ENCODE assay signal across 8 mouse cellular contexts in genomic region chr15:82347303-82347676, GRCm38 (mm10). TPM values are rescaled to one million over a fixed set of nuclear protein-coding genes. Genes with fewer than 3 reads are reported as not detected.
DNase-seq lines count a peak whose midpoint lies in the region; ATAC-seq and TF ChIP-seq lines count a peak whose summit lies in the region.

No protein-coding gene starts in this region.

- no peak for DNase-seq in kidney, postnatal 0 days (ENCODE audit: low spot score)
- DNase-seq in kidney, adult 9 months: no peak
- no peak for DNase-seq in embryonic facial prominence, embryonic 11.5 days (ENCODE audit: low spot score)
- DNase-seq in intestine, embryonic 14.5 days (ENCODE audit: low spot score): no peak
- DNase-seq in embryo, embryonic 9.5 days (ENCODE audit: extremely low spot score): no peak
- DNase-seq in layer of hippocampus, postnatal 36 days: no peak
- no peak for DNase-seq in cerebellum, adult 11-12 months

- H3K4me3 ChIP-seq in kidney, postnatal 0 days (replicated peaks; ENCODE audit: low read depth, low read length): peak overlapping the region; percentile 56
- H3K4me3 ChIP-seq in embryonic facial prominence, embryonic 11.5 days (ENCODE audit: low read depth, low read length): peak overlapping the region; percentile 62; the same call in 1 of the 2 replicates
- peak overlapping the region; percentile 61 for H3K4me3 ChIP-seq in intestine, embryonic 14.5 days (ENCODE audit: low read depth, low read length)
- peak overlapping the region; percentile 65; the same call in 1 of the 2 replicates for H3K4me3 ChIP-seq in neural tube, embryonic 12.5 days

- peak overlapping the region; percentile 76; the same call in 1 of the 2 replicates for H3K9ac ChIP-seq in kidney, postnatal 0 days (ENCODE audit: low read depth, low read length)
- no peak overlapping the region; the same call in 1 of the 2 replicates for H3K9ac ChIP-seq in embryonic facial prominence, embryonic 11.5 days (replicated peaks; ENCODE audit: low read length)
- H3K9ac ChIP-seq in intestine, embryonic 14.5 days (ENCODE audit: low read length): no peak overlapping the region
- H3K9ac ChIP-seq in neural tube, embryonic 12.5 days: peak overlapping the region; percentile 71; the same call in 1 of the 2 replicates

- no peak for ATAC-seq in kidney, postnatal 0 days (replicated peaks; ENCODE audit: low FRiP score, low read depth)
- no peak for ATAC-seq in embryonic facial prominence, embryonic 11.5 days (replicated peaks; ENCODE audit: insufficient number of reproducible peaks, low FRiP score, low TSS enrichment, low read depth)
- no peak for ATAC-seq in intestine, embryonic 14.5 days (replicated peaks; ENCODE audit: low FRiP score, low TSS enrichment, low read depth)
- no peak for ATAC-seq in neural tube, embryonic 12.5 days (ENCODE audit: low FRiP score, low read depth)

- peaks cover 23% of the 10 kb centered on the region for H3K4me1 ChIP-seq in kidney, postnatal 0 days (replicated peaks; ENCODE audit: insufficient read depth, low read length)
- H3K4me1 ChIP-seq in embryonic facial prominence, embryonic 11.5 days (ENCODE audit: control insufficient read depth, insufficient read depth, low read length): peaks cover 5% of the 10 kb centered on the region
- H3K4me1 ChIP-seq in intestine, embryonic 14.5 days (replicated peaks; ENCODE audit: control insufficient read depth, insufficient read depth, low read length): peaks cover 18% of the 10 kb centered on the region
- peaks cover 16% of the 10 kb centered on the region; the same call in 1 of the 2 replicates for H3K4me1 ChIP-seq in neural tube, embryonic 12.5 days

- H3K36me3 ChIP-seq in kidney, postnatal 0 days (ENCODE audit: insufficient read depth, low read length): peaks cover 34% of the 10 kb centered on the region
- peaks cover 5% of the 10 kb centered on the region for H3K36me3 ChIP-seq in embryonic facial prominence, embryonic 11.5 days (replicated peaks; ENCODE audit: control insufficient read depth, insufficient read depth, low read depth, low read length)
- H3K36me3 ChIP-seq in intestine, embryonic 14.5 days (ENCODE audit: control insufficient read depth, insufficient read depth, low read length): peaks cover 40% of the 10 kb centered on the region
- peaks cover 32% of the 10 kb centered on the region for H3K36me3 ChIP-seq in neural tube, embryonic 12.5 days

- peak overlapping the region; percentile 92 for H3K27ac ChIP-seq in kidney, postnatal 0 days
- no peak overlapping the region for H3K27ac ChIP-seq in embryonic facial prominence, embryonic 11.5 days (replicated peaks; ENCODE audit: low read depth, low read length)
- H3K27ac ChIP-seq in intestine, embryonic 14.5 days (ENCODE audit: low read depth): peak overlapping the region; percentile 67; the same call in 1 of the 2 replicates
- no peak overlapping the region for H3K27ac ChIP-seq in neural tube, embryonic 12.5 days

- no peaks in the 10 kb centered on the region for H3K27me3 ChIP-seq in kidney, postnatal 0 days (ENCODE audit: insufficient read depth, low read length)
- H3K27me3 ChIP-seq in embryonic facial prominence, embryonic 11.5 days (ENCODE audit: control insufficient read depth, insufficient read depth, low read length): no peaks in the 10 kb centered on the region
- H3K27me3 ChIP-seq in intestine, embryonic 14.5 days (replicated peaks; ENCODE audit: control insufficient read depth, insufficient read depth, low read length): no peaks in the 10 kb centered on the region
- H3K27me3 ChIP-seq in neural tube, embryonic 12.5 days (replicated peaks): no peaks in the 10 kb centered on the region

- H3K9me3 ChIP-seq in kidney, postnatal 0 days (replicated peaks; ENCODE audit: low read length): no peaks in the 10 kb centered on the region
- no peaks in the 10 kb centered on the region for H3K9me3 ChIP-seq in embryonic facial prominence, embryonic 11.5 days (replicated peaks; ENCODE audit: control insufficient read depth, low read length)
- H3K9me3 ChIP-seq in intestine, embryonic 14.5 days (ENCODE audit: control insufficient read depth, low read length): no peaks in the 10 kb centered on the region
- no peaks in the 10 kb centered on the region for H3K9me3 ChIP-seq in neural tube, embryonic 12.5 days

- no peak for TF ChIP-seq CTCF in kidney, postnatal 0 days (IDR thresholded peaks at IDR 0.05; ENCODE audit: low read depth)

- H3K4me2 ChIP-seq in kidney, postnatal 0 days (ENCODE audit: low read length): peak overlapping the region; percentile 68
- H3K4me2 ChIP-seq in embryonic facial prominence, embryonic 11.5 days (ENCODE audit: low read depth, low read length): peak overlapping the region; percentile 73
- H3K4me2 ChIP-seq in intestine, embryonic 14.5 days (ENCODE audit: low read length): peak overlapping the region; percentile 55
- H3K4me2 ChIP-seq in neural tube, embryonic 12.5 days (replicated peaks): peak overlapping the region; percentile 81

- 72% methylated on average over 4 of the region's 4 CpGs for WGBS in kidney, postnatal 0 days
- WGBS in embryonic facial prominence, embryonic 11.5 days: 88% methylated on average over 4 of the region's 4 CpGs
- WGBS in intestine, embryonic 14.5 days: 77% methylated on average over 4 of the region's 4 CpGs
- WGBS in neural tube, embryonic 12.5 days: 91% methylated on average over 4 of the region's 4 CpGs

RNA-seq across cellular contexts. Expression of gene Ndufa6, which starts 6.8 kb away (rescaled TPM):
- polyA plus RNA-seq in kidney, postnatal 0 days (2015; fragmentation: Nextera tagmentation; extraction: Ambion mirVana): 793 and 923 TPM in 2 replicates
- 271 and 281 TPM in 2 replicates for polyA plus RNA-seq in embryonic facial prominence, embryonic 11.5 days (2014; fragmentation: Nextera tagmentation; extraction: Ambion mirVana)
- 426 and 466 TPM in 2 replicates for polyA plus RNA-seq in intestine, embryonic 14.5 days (2014; fragmentation: Nextera tagmentation; extraction: Ambion mirVana)
- 302 and 313 TPM in 2 replicates for polyA plus RNA-seq in neural tube, embryonic 12.5 days (2016; fragmentation: Nextera tagmentation; extraction: Ambion mirVana)
- 100 to 1,000 TPM; 203 to 209 TPM for total RNA-seq in layer of hippocampus, postnatal 36 days (2021)

RNA-seq across cellular contexts. Expression of gene Smdt1, which starts 8.5 kb away (rescaled TPM):
- polyA plus RNA-seq in kidney, postnatal 0 days (2015; fragmentation: Nextera tagmentation; extraction: Ambion mirVana): 375 and 378 TPM in 2 replicates
- polyA plus RNA-seq in embryonic facial prominence, embryonic 11.5 days (2014; fragmentation: Nextera tagmentation; extraction: Ambion mirVana): 214 and 227 TPM in 2 replicates
- polyA plus RNA-seq in intestine, embryonic 14.5 days (2014; fragmentation: Nextera tagmentation; extraction: Ambion mirVana): 260 and 272 TPM in 2 replicates
- 285 and 313 TPM in 2 replicates for polyA plus RNA-seq in neural tube, embryonic 12.5 days (2016; fragmentation: Nextera tagmentation; extraction: Ambion mirVana)
- 100 to 1,000 TPM; 138 to 139 TPM for total RNA-seq in layer of hippocampus, postnatal 36 days (2021)

RNA-seq across cellular contexts. Expression of gene Pheta2, which starts 8.5 kb away (rescaled TPM):
- 7.4 and 8.4 TPM in 2 replicates for polyA plus RNA-seq in kidney, postnatal 0 days (2015; fragmentation: Nextera tagmentation; extraction: Ambion mirVana)
- polyA plus RNA-seq in embryonic facial prominence, embryonic 11.5 days (2014; fragmentation: Nextera tagmentation; extraction: Ambion mirVana): 3.6 and 3.7 TPM in 2 replicates
- polyA plus RNA-seq in intestine, embryonic 14.5 days (2014; fragmentation: Nextera tagmentation; extraction: Ambion mirVana): 9.9 and 13.2 TPM in 2 replicates
- 3.6 and 4.0 TPM in 2 replicates for polyA plus RNA-seq in neural tube, embryonic 12.5 days (2016; fragmentation: Nextera tagmentation; extraction: Ambion mirVana)
- under 1 TPM; 0.27 to 0.40 TPM for total RNA-seq in layer of hippocampus, postnatal 36 days (2021)

RNA-seq across cellular contexts. Expression of gene Naga, which starts 8.6 kb away (rescaled TPM):
- polyA plus RNA-seq in kidney, postnatal 0 days (2015; fragmentation: Nextera tagmentation; extraction: Ambion mirVana): 95.0 and 101 TPM in 2 replicates
- polyA plus RNA-seq in embryonic facial prominence, embryonic 11.5 days (2014; fragmentation: Nextera tagmentation; extraction: Ambion mirVana): 26.9 and 30.6 TPM in 2 replicates
- polyA plus RNA-seq in intestine, embryonic 14.5 days (2014; fragmentation: Nextera tagmentation; extraction: Ambion mirVana): 59.7 and 61.2 TPM in 2 replicates
- polyA plus RNA-seq in neural tube, embryonic 12.5 days (2016; fragmentation: Nextera tagmentation; extraction: Ambion mirVana): 24.8 and 27.1 TPM in 2 replicates
- total RNA-seq in layer of hippocampus, postnatal 36 days (2021): 10 to 100 TPM; 32.8 to 38.9 TPM

RNA-seq across cellular contexts. Expression of gene Cyp2d22, which starts 32.8 kb away (rescaled TPM):
- 12.8 and 16.7 TPM in 2 replicates for polyA plus RNA-seq in kidney, postnatal 0 days (2015; fragmentation: Nextera tagmentation; extraction: Ambion mirVana)
- polyA plus RNA-seq in embryonic facial prominence, embryonic 11.5 days (2014; fragmentation: Nextera tagmentation; extraction: Ambion mirVana): 1.4 and 2.2 TPM in 2 replicates
- polyA plus RNA-seq in intestine, embryonic 14.5 days (2014; fragmentation: Nextera tagmentation; extraction: Ambion mirVana): 8.4 and 8.5 TPM in 2 replicates
- polyA plus RNA-seq in neural tube, embryonic 12.5 days (2016; fragmentation: Nextera tagmentation; extraction: Ambion mirVana): 2.2 and 2.9 TPM in 2 replicates
- 10 to 100 TPM; 40.9 to 47.4 TPM for total RNA-seq in layer of hippocampus, postnatal 36 days (2021)

Comparison
In these comparisons a context has a peak if more than half of its experiments do, and no peak if none do; other contexts are left out.
1. H3K27ac ChIP-seq: peak in kidney, postnatal 0 days (single experiment) and intestine, embryonic 14.5 days (single experiment); none in embryonic facial prominence, embryonic 11.5 days (single experiment) and neural tube, embryonic 12.5 days (single experiment).
2. H3K9ac ChIP-seq: peak in kidney, postnatal 0 days (single experiment) and neural tube, embryonic 12.5 days (single experiment); none in embryonic facial prominence, embryonic 11.5 days (single experiment) and intestine, embryonic 14.5 days (single experiment).
3. Peak in every context shown above with its lines, with median percentiles within 50 percentile points of each other: H3K4me2 ChIP-seq and H3K4me3 ChIP-seq.